Mouse (Mus musculus) spleen, adult 12 weeks (tissue): ENCODE measurements around the gene Rps15.

ENCODE experiments used
- DNase-seq: peaks from one replicate; pipeline ENCODE4 v3.0.0; 2022; ENCODE audit warnings: low spot score

Gene Rps15

DNA sequence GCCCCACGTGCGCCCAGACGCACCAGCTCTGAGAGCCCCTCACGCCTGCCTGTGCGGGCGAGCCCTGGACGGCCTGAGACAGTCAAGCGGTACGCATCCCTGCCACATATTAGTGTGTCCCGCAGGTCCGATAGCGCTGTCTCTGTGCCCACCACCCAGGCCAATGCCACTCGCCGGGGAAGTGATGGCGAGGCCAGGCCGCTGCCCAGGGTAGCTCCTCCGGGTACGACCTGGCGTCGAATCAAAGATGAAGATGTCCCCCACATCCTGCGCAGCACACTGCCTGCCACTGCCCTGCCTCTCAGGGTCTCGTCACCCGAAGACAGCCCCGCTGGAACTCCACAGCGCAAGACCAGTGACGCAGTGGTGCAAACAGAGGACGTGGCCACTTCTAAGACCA, 23.1 kb downstream of the Rps15 start:
- no peak for DNase-seq

DNA sequence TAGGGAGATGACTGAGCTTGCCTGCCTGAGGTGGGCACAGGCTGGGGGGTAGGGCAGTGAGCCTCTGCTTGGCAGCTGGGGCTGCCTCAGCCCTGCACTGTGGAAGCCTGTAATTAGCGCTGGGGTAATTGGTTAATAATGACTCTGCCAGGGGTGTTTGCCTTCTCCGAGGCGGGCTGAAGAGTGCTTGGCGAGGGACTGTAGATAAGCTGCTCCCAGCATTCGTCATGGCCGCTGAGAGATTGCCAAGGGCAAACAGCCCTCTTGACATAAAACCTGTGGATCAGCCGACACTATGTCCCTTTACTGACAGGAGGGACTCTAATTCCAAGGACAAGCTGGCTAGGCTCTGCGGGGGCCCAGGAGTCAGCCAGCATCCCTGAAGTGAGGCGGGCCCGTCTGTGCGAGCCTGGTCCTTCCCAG, 24.1 kb downstream of the Rps15 start:
- no peak for DNase-seq

DNA sequence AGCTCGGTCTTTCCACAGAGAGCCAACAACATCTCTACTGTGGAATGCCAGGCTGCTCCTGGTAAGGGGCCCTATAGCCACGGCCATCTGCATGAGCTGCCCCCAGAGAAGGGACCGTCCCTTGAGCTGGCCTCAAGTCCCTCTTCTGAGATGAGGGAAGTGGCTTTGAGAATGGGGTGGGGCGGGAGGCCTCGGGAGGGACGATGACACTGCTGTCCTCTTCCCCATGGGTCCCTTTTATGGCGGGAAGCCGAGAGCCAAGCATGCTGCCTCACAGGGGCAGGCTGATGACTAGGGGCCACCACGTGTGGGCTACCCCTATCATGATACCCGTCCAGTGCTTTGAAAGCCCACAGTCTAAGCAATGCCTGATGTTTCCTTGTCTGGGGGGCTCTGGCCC, 24.8 kb downstream of the Rps15 start:
- DNase-seq = no peak

- DNase-seq = peak; percentile 81
These were observed 28.1 kb downstream of the Rps15 start, which contains the start of gene 2310011J03Rik for GRCm38 (mm10) chr10:80320340-80320760. Gene 2310011J03Rik, minus strand, starts transcription at chr10:80320537.

DNA sequence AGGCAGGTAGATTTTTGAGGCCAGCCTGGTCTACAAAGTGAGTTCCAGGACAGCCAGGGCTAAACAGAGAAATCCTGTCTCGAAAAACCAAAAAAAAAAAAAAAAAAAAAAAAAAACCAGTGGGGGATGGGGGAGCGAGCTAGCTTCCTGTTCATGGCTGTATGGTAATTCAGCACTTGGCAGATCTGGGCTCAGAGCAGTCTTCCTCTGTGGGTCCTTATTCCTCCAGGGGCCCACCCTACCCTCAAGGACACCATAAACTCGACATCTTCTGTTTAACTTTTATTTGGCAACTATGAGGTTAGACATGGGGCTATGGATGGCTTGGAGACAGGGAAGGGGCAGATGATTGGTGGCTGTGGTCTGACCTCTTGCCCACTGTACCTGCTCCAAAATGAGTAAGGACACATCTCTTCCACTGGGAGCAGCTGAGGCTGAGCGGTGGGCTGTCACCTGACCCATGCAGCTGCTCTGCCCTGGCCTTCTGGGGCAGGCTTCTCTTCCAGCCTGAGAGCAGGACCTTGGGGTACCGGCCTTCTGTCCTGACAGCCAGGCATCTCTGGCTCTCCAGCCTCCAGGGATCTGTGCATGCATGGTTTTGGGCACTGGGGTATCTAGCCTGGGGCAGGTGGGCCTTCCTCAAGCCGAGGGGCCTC, 28.9 kb downstream of the Rps15 start:
- no peak for DNase-seq

DNA sequence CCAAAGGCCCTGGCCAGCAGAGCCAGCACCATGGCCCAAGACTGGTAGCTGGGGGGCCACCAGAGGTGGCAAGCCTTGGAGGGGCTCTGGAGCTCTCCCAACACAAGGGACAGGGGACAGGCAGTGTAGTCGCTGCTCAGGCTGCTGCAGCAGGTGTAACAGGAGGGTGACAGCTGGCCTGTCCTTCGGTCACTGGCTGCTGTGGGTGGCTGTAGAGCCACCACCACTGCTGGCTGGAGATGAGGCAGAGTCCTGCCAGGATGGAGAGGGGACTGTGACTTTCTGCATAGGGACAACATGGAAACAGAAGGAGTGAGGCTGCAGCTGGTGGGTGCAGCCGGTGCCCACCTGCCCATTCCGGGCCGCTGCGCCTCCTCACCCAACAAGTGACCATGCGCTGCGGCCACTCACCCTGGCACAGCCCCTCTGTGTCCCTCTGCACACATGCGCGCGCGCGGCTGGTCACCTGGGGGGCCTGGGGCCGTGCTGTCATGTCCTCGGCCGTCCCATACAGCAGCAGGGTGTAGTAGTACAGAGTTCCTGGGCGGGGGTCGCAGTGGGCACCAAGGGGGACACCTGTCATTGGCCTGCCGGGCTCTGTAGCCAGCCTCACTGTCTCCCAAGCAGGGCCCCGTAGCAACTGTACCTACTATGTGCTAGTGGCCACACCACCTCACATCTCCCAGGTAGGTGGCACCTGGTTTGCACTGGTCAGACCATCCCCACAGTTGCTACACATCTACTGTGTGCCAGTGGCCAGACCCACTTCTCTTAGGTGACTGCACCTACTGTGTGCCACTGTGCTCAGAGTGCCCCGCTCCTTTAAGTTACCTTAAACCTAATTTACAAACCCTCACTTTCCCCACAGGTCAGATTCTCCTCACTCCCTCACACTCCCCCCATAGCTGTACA, 29.7 kb downstream of the Rps15 start:
- DNase-seq = no peak

DNA sequence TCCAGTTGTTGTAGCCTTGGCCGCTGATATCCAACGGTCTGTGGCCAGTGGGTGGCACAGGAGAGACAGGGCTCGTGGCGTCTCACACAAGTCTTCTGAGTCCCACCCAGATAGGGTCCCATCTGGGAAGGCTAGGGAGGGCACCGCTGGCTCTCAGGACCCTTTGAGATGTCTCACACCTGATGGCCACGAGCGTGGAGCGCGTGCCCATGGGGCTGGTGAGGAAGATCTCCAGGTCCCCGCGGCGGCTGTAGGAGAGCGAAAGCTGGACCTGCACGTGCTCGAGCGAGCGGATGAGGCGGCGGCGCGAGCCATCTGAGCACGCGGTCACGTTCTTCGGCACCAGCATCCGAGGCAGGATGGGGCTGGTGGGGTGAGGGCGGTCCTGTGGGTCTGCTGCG, 30.6 kb downstream of the Rps15 start:
- DNase-seq = no peak

DNA sequence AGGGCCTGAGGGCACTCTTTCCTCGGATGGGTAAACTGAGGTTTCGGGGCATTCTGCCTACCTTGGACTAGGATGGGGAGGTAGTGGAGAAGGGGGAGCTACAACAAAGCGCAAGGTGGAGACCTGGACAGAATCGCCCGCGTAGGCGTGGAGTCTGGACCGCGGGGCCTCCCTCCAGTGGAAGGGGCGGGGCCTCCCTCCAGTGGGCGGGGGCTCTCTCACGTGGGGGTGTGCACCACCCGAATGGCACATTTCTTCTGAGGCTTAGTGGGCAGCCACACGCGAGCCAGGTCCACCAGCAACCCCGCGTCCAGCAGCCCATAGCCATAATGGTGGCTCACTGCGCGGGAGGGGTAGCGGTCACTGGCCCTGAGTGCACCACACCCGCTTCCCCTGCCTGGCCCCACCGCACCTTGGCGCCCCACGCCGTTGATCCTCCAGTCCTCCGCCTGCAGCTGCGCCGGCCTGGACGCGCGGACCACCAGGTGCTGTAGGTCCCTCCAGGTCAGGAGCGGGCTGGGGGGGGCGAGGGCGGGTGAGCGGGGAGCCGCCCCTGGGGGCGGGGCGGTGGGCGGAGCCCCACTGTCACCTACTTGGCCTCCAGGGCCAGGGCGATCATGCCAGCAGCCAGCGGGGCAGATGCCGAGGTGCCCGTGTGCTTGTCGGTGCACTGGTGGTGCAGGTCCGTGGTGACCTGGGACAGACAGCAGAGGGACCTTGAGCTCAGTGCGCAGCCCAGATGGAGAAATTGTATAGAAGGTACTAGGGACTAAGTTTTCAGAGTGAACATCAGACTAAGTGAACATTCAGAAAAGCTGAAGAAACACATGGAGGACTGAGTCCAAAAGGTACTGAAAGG, 31.2 kb downstream of the Rps15 start:
- peak; percentile 72 for DNase-seq

DNA sequence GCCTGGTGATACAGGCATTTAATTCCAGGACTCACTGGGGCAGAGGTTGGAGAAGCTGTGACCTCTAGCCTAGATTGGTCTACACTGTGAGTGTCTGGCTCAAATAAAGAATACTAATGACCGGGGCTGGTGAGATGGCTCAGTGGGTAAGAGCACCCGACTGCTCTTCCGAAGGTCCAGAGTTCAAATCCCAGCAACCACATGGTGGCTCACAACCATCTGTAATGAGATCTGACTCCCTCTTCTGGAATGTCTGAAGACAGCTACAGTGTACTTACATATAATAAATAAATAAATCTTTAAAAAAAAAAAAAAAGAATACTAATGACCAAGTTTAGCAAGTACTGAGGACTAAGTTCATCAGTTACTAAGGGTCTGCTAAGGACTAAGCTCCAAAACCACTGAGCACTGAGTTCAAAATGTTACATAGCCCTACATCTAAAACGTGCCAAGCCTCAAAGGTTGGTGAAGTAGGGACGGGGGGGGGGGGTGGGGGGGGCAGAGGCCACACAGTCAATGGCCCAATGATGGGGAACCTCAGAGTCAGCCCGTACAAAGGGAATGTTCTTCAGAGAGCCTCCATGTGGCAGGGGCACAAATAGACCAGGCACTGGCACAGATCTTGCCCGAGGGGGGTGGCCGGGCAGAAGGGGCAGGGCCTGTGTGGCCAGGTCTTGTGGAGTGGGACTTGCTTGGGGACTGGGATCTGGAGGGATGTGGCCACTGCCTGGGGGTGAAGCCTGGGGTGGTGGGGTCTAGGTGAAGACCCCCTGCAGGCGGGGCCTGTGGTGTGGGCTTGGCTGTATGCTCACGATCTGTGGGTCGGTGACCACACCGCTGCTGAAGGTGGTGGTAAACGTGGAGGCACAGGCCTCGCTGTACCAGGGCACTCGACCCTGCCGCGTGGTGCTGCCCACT, 32.1 kb downstream of the Rps15 start:
- no peak for DNase-seq

DNA sequence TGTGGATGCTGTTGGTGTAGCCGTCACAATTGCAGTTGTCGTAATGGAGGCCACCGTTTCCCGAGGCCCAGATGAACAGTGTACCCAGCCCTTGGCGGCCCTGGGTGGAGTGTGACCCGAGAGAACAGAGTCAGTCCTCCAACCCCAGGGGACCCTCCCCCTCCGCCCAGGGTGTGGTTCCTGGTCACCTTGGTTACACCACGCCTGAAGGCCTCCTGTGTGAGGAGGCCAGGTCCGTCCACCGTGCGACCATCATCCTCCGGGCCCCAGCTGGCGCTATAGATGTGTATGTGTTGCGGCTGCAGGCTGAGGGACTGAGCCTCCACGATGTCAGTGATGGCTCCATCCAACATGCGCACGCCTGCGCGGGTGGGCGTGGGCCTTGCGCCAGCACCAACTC, 32.8 kb downstream of the Rps15 start:
- DNase-seq = no peak

- peak; percentile 88 for DNase-seq
These were observed 37.2 kb downstream of the Rps15 start, which contains the start of the genes Pcsk4 and Reep6 for GRCm38 (mm10) chr10:80329273-80330081. Gene Pcsk4, minus strand, starts transcription at chr10:80329498. Gene Reep6, plus strand, starts transcription at chr10:80329953.

DNA sequence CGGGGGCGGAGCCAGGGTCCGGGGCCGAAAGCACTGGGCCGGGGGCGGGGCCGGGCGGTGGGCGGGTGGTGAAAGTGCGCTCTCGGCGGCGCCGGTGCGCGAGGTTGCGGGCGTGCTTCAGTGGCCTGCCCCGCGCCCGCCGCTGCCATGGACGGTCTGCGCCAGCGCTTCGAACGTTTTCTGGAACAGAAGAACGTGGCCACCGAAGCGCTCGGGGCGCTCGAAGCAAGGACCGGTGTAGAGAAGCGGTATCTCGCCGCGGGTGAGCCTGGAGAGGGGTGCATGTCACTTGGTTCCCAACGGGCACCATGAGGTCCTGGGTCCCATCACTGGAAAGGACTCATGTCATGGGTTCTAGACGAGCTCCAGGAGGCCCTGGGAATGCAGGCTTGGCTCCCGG, 37.8 kb downstream of the Rps15 start:
- no peak for DNase-seq

GRCm38 (mm10) chr10:80330888-80331287, 38.6 kb downstream of the Rps15 start:
- no peak for DNase-seq

DNA sequence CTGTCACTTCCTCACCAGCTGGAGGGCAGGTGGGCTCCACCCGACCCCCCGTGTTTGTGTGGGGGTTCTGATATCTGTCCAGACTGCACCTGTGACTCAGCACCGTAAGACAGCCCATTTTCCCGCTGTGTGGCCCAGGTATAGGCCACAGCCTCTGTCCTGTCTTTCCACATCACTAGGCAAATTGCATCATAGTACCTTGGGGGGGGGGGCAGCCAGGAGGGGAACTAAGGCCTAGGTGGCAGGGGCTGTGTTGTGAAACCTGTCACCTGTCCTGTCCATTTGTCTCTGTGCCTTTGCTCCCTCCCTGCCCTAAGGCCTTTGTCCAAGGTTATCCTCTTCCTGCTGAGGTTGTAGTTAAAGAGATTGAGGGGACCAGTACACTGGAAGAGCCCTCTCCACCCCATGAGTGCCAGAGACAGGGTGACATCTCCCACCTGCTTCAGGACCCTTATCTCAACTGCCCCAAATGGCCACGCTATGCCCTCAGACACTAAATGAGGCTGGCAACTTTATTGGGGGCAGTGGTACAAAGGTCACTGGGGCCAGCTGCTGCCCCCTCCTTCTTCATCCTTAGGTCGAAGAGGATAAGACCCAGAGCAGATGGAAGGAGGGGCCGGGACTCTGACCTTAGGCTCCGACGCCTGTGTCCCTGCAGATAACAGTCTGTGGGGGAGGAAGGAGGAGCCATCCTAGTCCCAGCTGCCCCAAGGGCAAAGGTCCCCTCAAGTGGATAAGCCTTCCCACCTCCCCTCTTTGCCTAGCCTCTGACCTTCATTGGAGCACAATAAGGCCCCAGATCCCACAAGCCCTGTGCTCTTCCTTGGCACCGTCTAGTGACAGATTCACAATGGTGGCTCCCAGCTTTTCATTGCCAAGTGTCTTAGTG, 39.6 kb downstream of the Rps15 start:
- no peak for DNase-seq

GRCm38 (mm10) chr10:80332525-80332989, 40.3 kb downstream of the Rps15 start:
- no peak for DNase-seq

DNA sequence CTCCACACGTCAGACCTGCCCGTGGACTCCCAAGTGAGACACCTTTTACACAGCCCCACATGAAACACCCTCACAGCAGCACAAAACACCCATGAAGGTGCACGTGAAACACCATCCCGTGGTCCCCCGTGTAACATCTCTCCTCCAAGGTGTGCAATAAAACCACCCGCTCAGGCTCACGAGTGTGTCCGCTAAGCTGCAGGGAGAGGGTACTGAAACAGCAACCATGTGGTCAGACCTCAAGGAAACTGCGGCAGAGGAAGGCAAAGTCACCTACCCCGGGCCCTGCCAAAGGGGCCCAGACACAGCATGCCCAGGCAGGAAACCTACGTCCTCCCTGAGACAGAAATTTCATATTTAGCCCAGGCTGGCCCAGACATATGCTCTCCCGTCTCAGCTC, 44.0 kb downstream of the Rps15 start:
- no peak for DNase-seq

GRCm38 (mm10) chr10:80339941-80340750, 47.9 kb downstream of the Rps15 start:
- DNase-seq = peak; percentile 85

- DNase-seq = no peak
These were observed 48.8 kb downstream of the Rps15 start for GRCm38 (mm10) chr10:80341026-80341425.
